Mouse (Mus musculus) gastrocnemius, postnatal 14 days (tissue): Measurements from ENCODE around the gene Zfp830. TPM values are rescaled to one million over a fixed set of nuclear protein-coding genes. Genes with fewer than 3 reads are reported as not detected.

Experiments
- DNase-seq: peaks from one replicate; pipeline ENCODE4 v3.0.0; 2021; ENCODE audit warnings: mixed read lengths
- intact Hi-C: fragments of 180-260 bp; cut with DNase I; formaldehyde crosslinking; loops from one replicate; pipeline ENCODE4 v1.15.1; 2025; ENCODE audit warnings: low total_unique reads
- long read RNA-seq, 2 experiments: library from polyadenylated mRNA; stranded (forward); transcript quantifications; one replicate each; pipeline ENCODE4 v2.0.0; 2021
- total RNA-seq, 2 experiments: library from RNA; stranded (reverse); gene quantifications; 2 replicates each; pipeline ENCODE4 v1.2.3; 2021

Gene Zfp830
- total RNA-seq = 10 to 100 TPM; 13.6 to 14.6 TPM
- long read RNA-seq, experiment 1, transcript Zfp830-201 (1 exons, 1,591 nt) = major isoform, 20 of 20 reads
- long read RNA-seq, experiment 1, partial matches to known transcripts = 0 of 20 reads
- long read RNA-seq, experiment 1, other reads (novel, unspliced or antisense) = 0 of 20 reads
- long read RNA-seq, experiment 2, transcript Zfp830-201 (1 exons, 1,591 nt) = major isoform, 25 of 25 reads
- long read RNA-seq, experiment 2, partial matches to known transcripts = 0 of 25 reads
- long read RNA-seq, experiment 2, other reads (novel, unspliced or antisense) = 0 of 25 reads

GRCm38 (mm10) chr11:82763742-82764437 lies at the start of gene Zfp830, which contains the start of gene Cct6b:
Zfp830 (plus strand) TSS chr11:82764345.
Cct6b (minus strand) TSS chr11:82764321.
- intact Hi-C loops = no loop called here
- peak; percentile 92 for DNase-seq

GRCm38 (mm10) chr11:82719294-82719693 lies 44.9 kb upstream of the Zfp830 start:
- no peak for DNase-seq
- intact Hi-C loops = no loop called here

GRCm38 (mm10) chr11:82726862-82727261 lies 37.3 kb upstream of the Zfp830 start:
- DNase-seq = no peak
- intact Hi-C loops = no loop called here

- no peak for DNase-seq
- intact Hi-C loops = no loop called here
Measured at GRCm38 (mm10) chr11:82734227-82734626, 29.9 kb upstream of the Zfp830 start.

GRCm38 (mm10) chr11:82739006-82739405 lies 25.1 kb upstream of the Zfp830 start:
- DNase-seq = no peak
- intact Hi-C loops = no loop called here

GRCm38 (mm10) chr11:82746138-82746537 lies 18.0 kb upstream of the Zfp830 start:
- peak; percentile 13 for DNase-seq
- intact Hi-C loops = loop anchor here (5.0 kb wide), 1 partner anchor 146 kb away; the partner anchor contains the start of genes Fndc8 and Rad51d

GRCm38 (mm10) chr11:82746857-82747366 lies 17.2 kb upstream of the Zfp830 start:
- intact Hi-C loops = loop anchor here (5.0 kb wide), 1 partner anchor 145 kb away; the partner anchor contains the start of genes Fndc8 and Rad51d
- DNase-seq = peak; percentile 9

- intact Hi-C loops = no loop called here
- no peak for DNase-seq
Measured at GRCm38 (mm10) chr11:82752349-82753115, 11.6 kb upstream of the Zfp830 start.

GRCm38 (mm10) chr11:82755919-82756318 lies 8.2 kb upstream of the Zfp830 start:
- intact Hi-C loops = no loop called here
- no peak for DNase-seq

GRCm38 (mm10) chr11:82762286-82762829 lies 1.8 kb upstream of the Zfp830 start:
- intact Hi-C loops = no loop called here
- no peak for DNase-seq

- intact Hi-C loops = no loop called here
- DNase-seq = no peak
Measured at GRCm38 (mm10) chr11:82763261-82763660, 884 bp upstream of the Zfp830 start.

- DNase-seq = no peak
- intact Hi-C loops = no loop called here
Measured at GRCm38 (mm10) chr11:82764438-82764924, 336 bp downstream of the Zfp830 start.

- DNase-seq = no peak
- intact Hi-C loops = no loop called here
Measured at GRCm38 (mm10) chr11:82780134-82780533, 16.0 kb downstream of the Zfp830 start.

- DNase-seq = peak; percentile 94
- intact Hi-C loops = no loop called here
Measured at GRCm38 (mm10) chr11:82780983-82781903, 17.1 kb downstream of the Zfp830 start, which contains the start of gene Lig3. Lig3 (plus strand) TSS chr11:82781108.

GRCm38 (mm10) chr11:82782197-82782596 lies 18.1 kb downstream of the Zfp830 start:
- no peak for DNase-seq
- intact Hi-C loops = no loop called here

- no peak for DNase-seq
- intact Hi-C loops = no loop called here
Measured at GRCm38 (mm10) chr11:82783453-82783852, 19.3 kb downstream of the Zfp830 start.

GRCm38 (mm10) chr11:82806656-82807055 lies 42.5 kb downstream of the Zfp830 start:
- no peak for DNase-seq
- intact Hi-C loops = no loop called here

GRCm38 (mm10) chr11:82807370-82807769 lies 43.2 kb downstream of the Zfp830 start:
- intact Hi-C loops = no loop called here

More at GRCm38 (mm10) chr11:82807370-82807769, 43.2 kb downstream of the Zfp830 start:
- no peak for DNase-seq
